Mouse (Mus musculus) adrenal gland, adult 8-10 months (tissue): ENCODE measurements around the gene Esyt3. TPM values are rescaled to one million over a fixed set of nuclear protein-coding genes. Genes with fewer than 3 reads are reported as not detected.

ENCODE experiments used
- DNase-seq: peaks from one replicate; pipeline ENCODE4 v3.0.0; 2022
- total RNA-seq, 4 experiments: library from RNA; stranded (reverse); gene quantifications; 2 replicates each; pipeline ENCODE4 v1.2.4; 2022

Gene Esyt3
- total RNA-seq, 4 experiments from 2014 or later, result 0.78 to 1.6 (median 1.0) TPM

GRCm38 (mm10) chr9:99353390-99353789 is 5.0 kb downstream of the Esyt3 start:
- no peak for DNase-seq

DNA sequence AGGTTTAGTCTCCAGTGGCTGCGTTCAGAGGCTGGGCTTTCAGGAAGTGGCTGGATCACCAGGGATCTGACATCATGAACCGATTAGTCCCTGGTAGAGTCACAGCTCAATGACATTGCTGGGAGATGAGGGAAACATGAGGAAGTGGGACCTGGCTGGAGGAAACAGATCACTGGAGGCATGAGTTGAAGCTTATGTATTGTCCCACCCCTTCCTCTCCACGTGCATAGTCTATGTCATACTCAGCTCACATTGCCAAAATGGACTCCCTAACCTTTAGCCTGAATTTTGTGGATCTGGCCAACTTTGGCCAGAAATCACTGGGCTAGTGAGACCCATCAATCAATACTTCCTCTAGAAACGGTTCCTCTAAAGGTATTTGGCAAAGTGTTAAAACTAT is 5.4 kb downstream of the Esyt3 start:
- no peak for DNase-seq

DNA sequence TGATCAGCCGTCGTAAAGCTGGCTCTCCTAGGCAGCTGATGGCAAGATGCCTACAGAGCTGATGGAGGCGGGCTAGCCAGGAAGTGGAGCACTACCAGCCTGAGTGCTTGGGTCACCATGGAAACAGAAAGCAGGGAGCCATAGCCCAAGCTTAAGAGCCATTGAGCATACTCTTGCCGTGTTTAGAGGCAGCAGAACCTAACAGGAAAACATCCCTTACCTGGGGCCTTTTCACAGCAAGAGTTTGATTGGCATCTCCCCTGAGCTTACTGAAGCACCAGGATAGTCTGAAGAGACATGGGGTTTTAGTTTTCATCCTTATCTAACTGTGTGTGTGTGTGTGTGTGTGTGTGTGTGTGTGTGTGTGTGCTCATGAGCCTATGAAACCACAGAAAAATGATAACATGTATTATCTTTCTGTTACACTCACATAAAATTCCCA is 13.0 kb downstream of the Esyt3 start:
- DNase-seq, result no peak

DNA sequence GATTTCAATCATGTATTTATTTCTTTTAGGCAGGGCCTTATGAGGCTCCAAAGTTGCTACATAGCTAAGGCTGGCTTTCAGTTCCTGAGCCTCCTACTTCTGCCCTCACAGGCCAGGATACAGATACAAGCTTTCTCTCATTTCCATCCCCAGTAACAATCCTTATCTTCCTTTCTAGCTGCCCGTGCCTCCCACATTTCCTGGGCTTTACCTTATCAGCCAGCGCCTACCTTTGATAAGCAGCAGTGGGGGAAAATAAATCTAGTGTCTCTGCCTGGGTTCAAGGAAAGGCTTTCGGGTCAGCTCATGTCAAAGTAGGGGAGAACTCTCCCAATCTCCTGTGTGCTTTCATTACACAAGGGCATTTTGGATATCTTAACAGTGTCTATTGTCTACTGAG is 16.8 kb downstream of the Esyt3 start:
- no peak for DNase-seq

GRCm38 (mm10) chr9:99340126-99340525 is 18.2 kb downstream of the Esyt3 start:
- DNase-seq, result no peak

DNA sequence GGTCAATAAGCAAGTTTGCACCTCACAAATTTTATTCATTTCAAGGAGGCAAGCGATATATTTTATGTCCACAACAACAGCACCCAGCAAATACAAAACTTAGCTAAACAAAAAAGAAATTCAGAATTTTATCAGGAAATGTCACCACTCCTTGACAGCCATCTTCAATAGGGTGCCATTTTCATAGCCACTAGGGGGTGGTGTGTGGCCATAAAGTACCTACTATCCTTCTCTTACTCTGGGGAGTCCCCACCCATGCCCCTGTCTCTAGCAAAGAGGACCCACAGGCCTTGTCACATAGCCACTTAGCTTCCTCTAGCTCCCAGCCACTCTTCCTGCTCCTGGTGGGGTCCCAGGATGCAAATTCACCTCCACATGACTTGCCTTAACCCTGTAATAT is 19.2 kb downstream of the Esyt3 start:
- DNase-seq, result no peak

- no peak for DNase-seq
These were observed 20.1 kb downstream of the Esyt3 start for GRCm38 (mm10) chr9:99338293-99338692.

- no peak for DNase-seq
These were observed 21.8 kb downstream of the Esyt3 start for GRCm38 (mm10) chr9:99336538-99336937.

DNA sequence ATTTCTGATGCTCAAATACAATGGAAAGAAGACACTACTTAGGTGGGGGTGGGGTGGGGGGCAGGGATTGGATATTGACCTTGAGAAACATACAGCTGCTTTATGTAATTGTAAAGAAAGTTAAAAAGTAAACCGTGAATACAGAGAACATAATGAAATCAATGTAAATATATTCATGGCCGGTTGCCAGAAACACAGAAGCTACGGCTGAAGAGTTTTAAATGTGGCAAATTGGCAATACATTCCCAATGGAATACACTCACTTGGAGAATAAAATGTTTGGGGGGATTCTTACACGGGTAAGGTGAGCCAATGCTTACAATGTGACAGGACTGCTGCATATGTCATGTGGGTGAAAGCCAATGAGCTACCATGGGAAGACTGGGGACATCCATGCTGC is 31.5 kb downstream of the Esyt3 start:
- no peak for DNase-seq

DNA sequence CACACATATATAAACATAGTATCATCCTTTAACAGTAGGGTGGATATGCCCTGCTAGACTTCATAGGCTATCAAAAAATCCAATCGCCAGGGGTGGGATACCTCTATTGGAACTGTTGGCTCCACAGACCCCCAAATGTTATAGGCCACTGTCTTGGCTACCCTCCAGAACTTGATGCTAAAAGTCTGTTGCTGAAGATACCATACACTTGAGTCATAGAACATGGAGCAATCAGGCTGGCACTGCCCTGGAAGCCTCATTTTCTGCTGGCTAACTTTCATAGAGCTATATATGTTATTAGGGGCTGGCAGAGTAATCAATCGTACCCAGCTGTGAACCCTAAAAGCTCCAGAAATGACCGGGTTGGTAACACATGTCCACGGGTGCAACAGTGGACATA is 32.4 kb downstream of the Esyt3 start:
- no peak for DNase-seq

DNA sequence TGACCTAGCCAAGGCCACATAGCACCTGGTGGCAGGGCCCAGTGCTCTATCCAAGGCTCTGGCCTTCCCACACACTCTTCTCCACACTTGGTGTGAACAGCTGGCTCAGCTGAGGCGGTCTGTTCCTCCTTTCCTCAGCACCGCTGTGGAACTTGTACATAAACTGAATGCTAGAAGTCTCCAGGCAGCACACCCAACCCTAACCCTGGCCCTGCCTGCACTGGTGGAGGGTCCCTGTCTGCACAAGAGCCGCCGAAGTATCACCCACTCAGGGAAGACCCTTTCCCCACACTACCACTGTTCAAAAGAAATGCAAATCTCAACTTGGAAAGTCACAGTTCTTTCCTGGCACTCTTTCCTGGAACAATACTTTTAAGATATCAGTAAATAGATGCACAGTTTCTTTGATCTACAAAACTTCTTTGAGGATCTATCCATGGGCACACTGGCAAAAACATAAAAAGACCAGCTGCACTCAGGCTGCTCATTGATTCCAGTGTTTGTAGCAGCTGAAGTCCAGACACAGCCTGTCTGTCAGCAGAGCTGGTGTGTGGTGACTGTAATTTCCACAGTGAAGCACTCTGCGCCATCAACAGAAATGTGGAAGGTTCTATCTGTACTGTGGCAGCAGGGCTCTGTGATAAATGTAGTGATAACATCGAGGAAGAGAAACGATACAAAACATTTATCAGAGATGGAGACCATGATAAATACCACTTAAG is 33.0 kb downstream of the Esyt3 start:
- no peak for DNase-seq

GRCm38 (mm10) chr9:99320006-99320405 is 38.4 kb downstream of the Esyt3 start:
- DNase-seq, result no peak

GRCm38 (mm10) chr9:99319343-99319951 is 38.9 kb downstream of the Esyt3 start:
- DNase-seq, result no peak

- no peak for DNase-seq
These were observed 52.1 kb downstream of the Esyt3 start for GRCm38 (mm10) chr9:99306226-99306625.

- DNase-seq, result no peak
These were observed 54.1 kb downstream of the Esyt3 start for GRCm38 (mm10) chr9:99304296-99304695.

Other genes with a start within 250 kb of the Esyt3 start
- gene Pik3cb, start 217.9 kb downstream of the Esyt3 start, total RNA-seq, result 10 to 100 TPM; 18.7 to 22.3 (median 19.9) TPM
- gene Faiml, start 121.3 kb downstream of the Esyt3 start, total RNA-seq, result not detected
- 10 to 100 TPM in 2 of 4 experiments, 1 to 10 TPM in 2; 8.2 to 18.2 (median 12.7) TPM for gene Cep70, start 115.2 kb downstream of the Esyt3 start, total RNA-seq
- 100 to 1,000 TPM in 2 of 4 experiments, 10 to 100 TPM in 2; 57.5 to 105 (median 81.7) TPM for gene Mras, start 78.8 kb upstream of the Esyt3 start, total RNA-seq
- gene Nme9, start 92.9 kb upstream of the Esyt3 start, total RNA-seq, result not detected
- 10 to 100 TPM; 31.3 to 35.5 (median 32.3) TPM for gene Armc8, start 210.3 kb upstream of the Esyt3 start, total RNA-seq
- 10 to 100 TPM; 13.4 to 17.3 (median 16.5) TPM for gene Dbr1, start 217.2 kb upstream of the Esyt3 start, total RNA-seq